Mouse (Mus musculus) myocyte (in vitro differentiated cells): ENCODE measurements around the gene Tecr.

Experiments
- E2F4 ChIP-seq: IDR thresholded peaks from one replicate; pipeline ENCODE4 v1.6.1; 2011; ENCODE audit warnings: mild to moderate bottlenecking, control low read depth, moderate library complexity; ENCODE audit not compliant: insufficient read depth
- POLR2A ChIP-seq: IDR thresholded peaks from one replicate; pipeline ENCODE4 v1.6.1; 2011; ENCODE audit warnings: low read depth, mild to moderate bottlenecking, control low read depth, moderate library complexity; ENCODE audit not compliant: insufficient read length
- REST ChIP-seq: IDR thresholded peaks from one replicate; pipeline ENCODE4 v1.6.1; 2011; ENCODE audit warnings: mild to moderate bottlenecking, control low read depth, moderate library complexity; ENCODE audit not compliant: insufficient read depth, insufficient read length
- SRF ChIP-seq: IDR thresholded peaks from one replicate; pipeline ENCODE4 v1.6.1; 2011; ENCODE audit warnings: low read depth; ENCODE audit not compliant: control insufficient read depth, insufficient read length
- TCF12 ChIP-seq: IDR thresholded peaks from one replicate; pipeline ENCODE4 v1.6.1; 2011; ENCODE audit warnings: mild to moderate bottlenecking, control low read depth; ENCODE audit not compliant: poor library complexity, insufficient read depth, severe bottlenecking

DNA sequence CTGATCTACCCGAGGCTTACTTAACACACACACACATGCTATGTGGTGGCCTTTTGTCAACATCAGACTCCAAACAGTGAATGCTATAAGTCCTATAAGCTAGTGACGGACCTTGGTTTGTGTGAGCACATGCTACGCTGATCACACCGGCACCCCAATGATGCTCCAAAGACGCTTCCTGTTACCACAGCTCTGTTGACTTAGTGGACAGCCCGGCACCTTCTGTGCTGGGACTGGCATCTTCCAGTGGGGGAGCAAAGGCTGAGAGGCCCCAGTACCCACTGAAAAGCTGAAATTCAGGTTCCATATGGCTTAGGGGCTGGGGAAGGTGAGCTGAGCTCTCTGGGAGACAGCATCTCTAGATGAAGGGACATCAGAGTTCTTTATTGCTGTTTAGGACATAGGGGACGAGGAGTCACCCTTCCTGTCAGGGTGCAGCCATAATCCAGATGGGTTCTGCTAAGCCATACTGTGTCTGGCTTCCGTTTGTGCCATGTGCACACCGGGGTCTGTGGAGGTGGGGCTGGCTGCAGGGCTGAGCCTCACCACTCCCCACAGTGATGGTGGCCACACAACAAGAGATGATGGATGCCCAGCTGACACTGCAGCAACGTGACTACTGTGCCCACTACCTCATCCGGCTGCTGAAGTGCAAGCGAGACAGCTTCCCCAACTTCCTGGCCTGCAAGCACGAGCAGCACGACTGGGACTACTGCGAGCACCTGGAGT lies 37.3 kb downstream of the Tecr start:
- TF ChIP-seq POLR2A, result peak; percentile 13
- no peak for TF ChIP-seq SRF
- no peak for TF ChIP-seq E2F4
- TF ChIP-seq TCF12, result no peak
- no peak for TF ChIP-seq REST
